Mouse (Mus musculus) layer of hippocampus, adult 8-10 months (tissue): ENCODE results near the gene Sap30bp. TPM values are rescaled to one million over a fixed set of nuclear protein-coding genes. Genes with fewer than 3 reads are reported as not detected.

Experiments
- DNase-seq, 2 experiments: peaks; one replicate each; pipeline ENCODE4 v3.0.0; 2022; ENCODE audit warnings: low spot score in 2 of 2
- total RNA-seq, 4 experiments: library from RNA; stranded (reverse); gene quantifications; 2 replicates each; pipeline ENCODE4 v1.2.4; 2022

The Sap30bp gene
- total RNA-seq, 4 experiments from 2014 or later, result 39.7 to 60.3 (median 44.3) TPM

DNA sequence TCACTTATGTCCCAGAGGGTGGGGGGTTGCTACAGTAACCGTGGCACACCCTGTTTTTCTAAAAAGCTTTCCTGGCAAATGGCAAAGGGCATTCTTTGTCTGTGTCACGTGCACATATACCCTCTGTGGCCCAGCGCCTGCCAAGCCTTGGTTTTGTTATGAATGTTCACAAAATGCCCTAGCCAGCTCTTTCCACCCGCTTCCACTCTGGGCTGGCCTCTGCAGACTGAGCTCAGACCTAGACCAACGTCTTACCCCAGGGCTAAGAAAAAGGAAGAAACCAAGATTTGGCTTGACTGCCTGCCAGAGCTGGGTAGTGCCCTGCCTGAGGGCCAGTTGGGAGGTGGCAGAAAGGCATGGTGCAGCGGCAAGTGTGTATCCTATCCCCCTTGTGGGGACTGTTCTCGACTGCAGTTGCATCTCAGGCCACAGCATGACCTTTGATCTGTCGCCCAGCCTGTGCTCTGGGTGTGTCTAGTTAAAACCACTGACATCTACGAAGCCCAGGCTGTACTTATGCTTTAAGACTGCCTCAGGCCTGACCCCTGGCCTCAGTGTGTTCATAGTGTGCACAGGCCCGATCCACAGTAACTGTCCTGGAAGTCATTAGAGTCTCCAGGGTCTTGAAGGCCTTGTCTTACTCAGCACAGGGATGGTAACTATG, 22.2 kb downstream of the Sap30bp start:
- no peak for DNase-seq

DNA sequence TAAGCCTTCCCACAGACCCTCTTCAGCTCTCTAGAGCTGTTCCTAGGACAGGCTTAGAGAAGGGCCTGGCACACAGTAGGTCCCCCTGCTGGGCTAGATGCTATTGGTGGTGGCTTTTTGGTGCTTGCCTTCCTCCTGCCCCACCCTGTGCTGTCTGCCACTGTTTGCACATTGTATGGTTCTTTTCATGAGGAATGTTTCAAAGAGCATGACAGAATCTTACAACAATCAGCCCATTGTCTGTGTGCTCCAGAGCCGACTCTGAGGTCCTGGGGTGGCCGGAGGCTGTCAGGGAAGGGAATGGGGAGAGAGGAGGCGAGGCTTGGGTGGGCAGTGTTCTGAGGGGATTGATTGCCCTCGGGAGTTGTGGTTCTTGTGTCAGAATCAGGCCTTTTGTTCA, 23.4 kb downstream of the Sap30bp start:
- peak in 1 of 2 experiments; percentile 30 for DNase-seq

DNA sequence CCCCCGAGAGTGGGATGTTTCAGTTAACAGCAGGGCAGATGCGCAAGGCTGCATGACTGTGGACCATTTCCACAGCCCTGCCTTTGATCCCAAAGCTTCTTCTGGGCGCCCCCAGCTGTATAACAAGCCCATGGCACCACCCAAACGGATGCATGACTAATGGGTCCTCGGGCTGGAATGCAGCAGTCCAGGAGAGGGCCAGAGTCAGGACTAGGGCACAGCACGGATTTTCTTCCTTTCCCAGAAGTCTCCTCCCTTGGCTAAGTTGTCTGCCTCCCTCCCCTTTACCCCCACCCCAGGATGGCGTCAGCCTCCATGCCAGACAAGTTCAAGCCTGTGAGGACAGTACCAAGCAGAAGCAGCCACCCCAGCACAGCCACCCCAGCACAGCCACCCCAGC, 24.9 kb downstream of the Sap30bp start:
- no peak for DNase-seq

DNA sequence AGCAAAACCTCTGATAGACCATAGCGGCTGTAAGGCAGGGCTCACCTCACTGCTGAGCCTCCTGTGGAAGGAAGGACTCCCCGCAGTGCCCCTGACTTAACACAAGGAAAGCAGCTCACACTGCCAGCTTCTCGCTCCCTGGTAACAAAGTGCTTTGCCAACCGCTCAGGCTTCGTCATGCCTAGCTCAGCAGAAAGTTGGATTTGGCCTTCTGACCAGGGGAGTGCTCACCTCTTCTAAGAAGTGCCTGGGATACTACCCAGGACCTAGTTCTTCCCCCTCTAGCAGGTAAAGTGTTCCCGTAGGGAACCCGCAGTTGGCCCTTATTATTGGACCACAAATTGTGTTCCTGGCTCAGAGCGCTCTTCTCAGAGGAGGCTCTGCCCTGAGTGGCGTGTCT, 25.9 kb downstream of the Sap30bp start:
- DNase-seq, result no peak

DNA sequence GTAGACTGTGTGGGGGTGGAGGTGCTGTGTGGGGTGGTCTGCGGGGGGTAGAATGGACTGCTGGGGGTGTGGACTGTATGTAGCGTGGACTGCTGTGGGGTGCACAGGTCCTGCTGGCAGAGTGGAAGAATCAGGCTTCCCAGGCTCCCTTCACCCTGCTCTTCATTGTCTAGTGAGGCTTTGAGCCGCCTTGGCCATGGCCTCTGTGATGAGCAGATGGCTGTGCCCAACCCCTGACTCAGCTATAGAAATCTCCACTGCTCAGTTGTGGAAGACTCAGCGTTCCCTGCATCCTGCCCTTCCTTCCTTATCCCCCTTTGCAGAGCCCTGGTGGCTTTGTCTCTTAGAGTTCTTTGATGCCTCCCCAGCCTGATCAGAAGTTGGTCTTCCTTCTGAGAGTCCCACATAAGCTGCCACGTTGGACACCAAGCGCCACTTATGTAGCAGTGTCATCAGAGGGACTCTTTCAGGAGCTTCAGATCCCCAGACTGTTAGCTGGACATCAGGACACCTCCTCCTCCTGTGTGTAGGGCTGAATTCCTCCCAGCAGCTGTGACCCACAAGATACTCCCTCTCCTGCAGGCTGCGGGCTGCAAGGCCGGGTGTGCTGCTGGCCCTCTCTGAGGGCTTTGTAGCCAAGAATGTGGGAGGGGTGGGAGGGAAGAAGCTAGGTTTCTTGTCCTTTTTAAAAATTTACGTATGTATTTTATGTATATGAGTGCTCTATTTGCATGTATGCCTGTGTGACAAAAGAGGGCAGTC, 29.8 kb downstream of the Sap30bp start:
- DNase-seq, result no peak

DNA sequence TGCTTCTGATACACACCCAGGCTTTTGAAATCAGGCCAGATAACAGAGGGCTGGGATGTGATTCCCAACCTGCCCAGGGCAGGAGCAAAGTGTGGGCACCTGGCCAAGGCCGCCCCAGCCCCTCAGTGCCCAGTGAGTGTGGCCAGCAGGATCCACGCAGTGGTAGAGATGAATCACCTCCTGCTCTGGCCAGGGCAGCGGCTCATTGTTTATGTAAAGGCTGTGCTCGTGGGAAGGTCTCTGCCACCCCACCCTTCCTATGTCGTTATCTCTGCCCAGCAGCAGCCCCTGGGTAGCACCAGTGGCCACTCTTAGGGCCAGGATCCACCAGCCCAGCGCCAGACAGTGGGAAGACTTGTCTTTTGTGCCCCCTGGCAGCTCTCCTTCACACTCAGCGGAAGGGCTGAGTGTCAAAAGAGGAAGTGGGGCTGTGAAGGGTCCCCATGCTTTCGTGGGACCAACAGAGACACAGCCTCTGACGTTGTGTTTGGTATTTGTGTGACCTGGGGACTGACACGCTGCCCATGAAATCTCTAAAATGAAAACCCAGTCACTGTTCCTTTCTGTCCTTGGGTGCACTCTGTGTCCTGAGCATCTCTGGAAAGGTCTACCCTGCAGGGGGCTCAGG, 32.0 kb downstream of the Sap30bp start:
- no peak for DNase-seq

DNA sequence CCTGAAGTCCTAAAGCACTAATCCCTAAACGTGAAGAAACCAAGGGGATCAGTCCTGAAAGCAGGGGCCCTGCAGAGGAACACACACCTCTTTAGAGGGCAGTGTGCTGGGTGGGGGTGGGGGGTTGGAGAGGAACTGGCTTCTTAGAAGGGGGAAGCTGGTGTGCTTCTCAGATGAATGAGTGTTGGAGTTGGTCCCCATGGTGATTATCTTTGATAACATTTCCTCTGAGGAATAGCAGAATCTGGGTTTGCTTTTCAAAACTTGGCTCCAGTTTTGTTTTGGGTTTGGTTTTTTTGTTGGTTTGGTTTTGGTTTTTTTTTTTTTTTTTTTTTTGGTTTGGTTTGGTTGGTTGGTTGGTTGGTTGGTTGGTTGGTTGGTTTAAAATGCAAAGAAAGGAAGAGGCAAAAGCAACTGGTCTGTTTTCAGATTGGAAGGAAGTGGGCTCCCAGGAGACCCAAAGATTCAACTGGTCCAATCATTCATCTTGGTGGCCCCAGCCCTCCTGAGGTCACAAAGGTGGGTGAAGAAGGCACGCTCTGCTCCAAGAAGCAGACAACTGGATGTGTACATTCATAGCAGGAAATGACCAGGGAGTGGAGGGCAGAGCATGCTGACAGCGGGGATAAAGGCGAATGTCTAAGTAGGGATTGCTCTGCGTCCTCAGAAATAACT, 35.8 kb downstream of the Sap30bp start:
- DNase-seq, result no peak

DNA sequence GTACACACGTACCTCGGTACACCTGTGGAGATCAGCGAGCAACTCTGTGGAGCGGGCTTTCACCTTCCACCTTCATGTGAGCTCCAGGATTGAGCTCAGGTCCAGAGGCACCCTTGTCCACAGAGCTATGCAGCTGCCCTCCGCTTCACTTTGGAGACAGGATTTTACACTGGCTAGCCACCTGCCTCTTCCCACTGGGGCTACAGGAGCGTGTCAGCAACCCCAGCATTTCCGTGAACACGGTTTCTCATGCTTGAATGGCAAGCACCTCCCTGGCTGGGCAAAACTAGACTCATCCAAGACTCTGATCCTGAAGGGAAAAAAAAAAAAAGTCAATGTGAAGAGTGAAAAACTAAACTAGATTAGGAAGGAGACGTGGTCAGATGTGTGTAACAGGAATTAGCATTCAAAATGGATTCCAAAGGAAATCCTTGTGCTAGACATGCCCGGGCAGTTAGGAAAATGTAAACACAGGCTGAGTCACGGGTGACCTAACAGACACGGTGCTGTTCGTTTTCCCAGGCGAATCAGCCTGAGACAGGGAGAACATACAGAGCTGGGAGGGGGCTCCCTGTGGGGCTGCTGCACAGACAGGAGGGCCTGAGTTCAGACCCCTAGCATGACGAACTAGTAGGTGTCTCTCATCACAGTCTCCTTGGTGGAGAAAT, 37.1 kb downstream of the Sap30bp start:
- no peak for DNase-seq

DNA sequence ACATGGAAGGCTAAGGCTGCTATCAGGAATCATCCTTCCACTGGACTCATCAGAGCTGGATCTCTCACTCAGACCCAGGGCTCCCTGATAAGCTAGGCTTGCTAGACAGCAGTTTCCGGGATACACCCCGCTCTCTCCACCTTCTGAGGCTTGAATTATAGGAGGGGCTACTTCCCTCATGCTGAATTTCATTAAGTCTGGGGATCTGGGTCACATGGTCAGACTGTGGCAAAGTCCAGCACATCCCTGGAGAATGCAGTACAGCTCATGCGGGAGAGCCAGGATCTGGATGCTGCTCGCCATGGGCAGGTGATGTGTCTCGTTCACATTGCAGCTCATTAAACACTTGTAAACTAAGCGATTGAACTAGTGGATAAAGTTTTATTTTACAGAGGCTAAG, 37.9 kb downstream of the Sap30bp start:
- no peak for DNase-seq

DNA sequence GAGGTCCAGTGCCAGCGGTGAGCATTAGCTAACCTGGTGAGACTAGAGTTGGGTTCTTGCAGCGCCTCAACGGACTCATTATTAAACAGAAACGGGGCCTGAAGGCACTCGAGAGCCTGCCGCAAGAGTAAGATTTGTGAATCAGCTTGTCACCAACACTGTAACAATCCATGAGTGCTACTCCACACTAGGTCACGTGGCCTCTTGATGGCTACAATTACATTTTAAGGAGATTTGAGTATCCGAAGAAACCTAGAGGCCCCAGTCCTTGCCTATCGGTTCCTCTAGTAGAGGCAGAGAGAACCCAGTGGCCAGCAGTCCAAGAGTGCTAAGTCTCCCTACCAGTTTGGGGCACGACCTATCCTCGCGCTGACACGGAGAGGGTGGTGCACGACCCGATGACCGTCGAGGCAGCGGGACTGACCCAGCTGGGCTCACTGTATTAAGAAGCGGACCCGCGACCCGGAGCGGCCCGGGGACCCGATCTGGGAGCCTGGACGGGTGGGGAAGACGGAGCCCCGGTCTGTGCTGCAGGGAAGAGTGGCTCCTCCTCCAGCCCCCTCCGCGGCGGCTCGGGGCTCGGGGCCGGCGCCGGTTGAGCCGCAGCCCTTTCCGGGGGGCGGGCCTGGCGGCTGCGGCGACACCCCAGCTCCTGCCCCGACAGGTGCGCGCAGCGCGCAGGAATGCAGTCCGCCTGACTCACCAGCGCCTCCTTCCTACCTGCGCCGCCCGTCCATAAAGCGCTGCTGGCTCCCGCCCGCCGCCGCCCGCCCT, 41.4 kb downstream of the Sap30bp start, which contains the start of gene Itgb4:
Gene Itgb4, plus strand, starts transcription at position 401 of the 774 bp plus-strand sequence.
- DNase-seq, result no peak

DNA sequence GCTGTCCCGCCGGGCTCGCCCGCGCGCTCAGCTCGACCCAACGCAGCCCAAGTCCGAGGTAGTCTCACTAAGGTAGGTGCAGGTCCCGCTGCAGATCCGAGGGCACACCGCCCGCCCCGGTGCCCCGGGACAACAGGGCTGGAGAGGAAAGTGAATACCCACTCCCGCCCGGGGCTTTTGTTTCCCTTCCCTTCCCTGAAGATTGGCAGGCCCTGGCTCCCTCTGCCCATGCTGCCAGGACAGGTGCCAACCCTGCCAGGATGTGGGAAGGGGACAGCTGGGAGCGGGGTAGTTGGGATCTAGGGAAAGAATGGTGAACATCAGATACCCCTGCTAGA, 42.0 kb downstream of the Sap30bp start:
- DNase-seq, result no peak

DNA sequence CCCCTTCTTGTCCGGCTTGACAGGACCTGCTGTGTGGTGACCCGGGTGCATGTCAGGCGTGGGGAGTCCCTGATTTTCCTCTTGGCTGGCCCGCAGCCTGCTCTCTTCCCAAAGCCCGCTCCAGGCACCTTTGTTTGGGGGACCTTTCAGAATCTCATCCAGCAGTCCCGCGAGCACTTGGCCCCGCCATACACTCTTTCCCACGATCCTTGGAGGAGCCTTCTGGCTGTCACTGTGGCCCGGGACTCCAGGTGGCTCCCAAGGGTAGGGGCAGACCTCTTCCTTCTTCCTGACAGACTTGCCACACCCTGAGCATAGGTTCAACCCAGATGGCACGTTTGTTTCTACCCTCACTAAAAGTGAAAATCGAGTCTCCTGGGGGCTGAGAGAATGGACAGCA, 42.5 kb downstream of the Sap30bp start:
- no peak for DNase-seq

DNA sequence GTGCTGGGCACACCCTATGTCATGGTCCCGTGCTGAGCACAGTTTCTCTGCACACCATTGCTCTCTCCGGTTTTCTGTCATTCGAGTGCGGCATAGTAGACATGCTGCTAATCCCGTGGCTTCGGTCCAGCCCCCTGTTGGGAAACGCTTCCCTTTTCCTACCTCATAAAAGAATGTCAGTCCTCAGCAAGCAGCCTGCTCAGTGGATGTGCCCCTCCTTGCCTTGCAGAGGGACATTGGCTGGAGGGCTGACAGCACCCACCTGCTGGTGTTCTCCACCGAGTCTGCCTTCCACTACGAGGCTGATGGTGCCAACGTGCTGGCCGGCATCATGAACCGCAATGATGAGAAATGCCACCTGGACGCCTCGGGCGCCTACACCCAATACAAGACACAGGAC, 49.4 kb downstream of the Sap30bp start:
- DNase-seq, result no peak

DNA sequence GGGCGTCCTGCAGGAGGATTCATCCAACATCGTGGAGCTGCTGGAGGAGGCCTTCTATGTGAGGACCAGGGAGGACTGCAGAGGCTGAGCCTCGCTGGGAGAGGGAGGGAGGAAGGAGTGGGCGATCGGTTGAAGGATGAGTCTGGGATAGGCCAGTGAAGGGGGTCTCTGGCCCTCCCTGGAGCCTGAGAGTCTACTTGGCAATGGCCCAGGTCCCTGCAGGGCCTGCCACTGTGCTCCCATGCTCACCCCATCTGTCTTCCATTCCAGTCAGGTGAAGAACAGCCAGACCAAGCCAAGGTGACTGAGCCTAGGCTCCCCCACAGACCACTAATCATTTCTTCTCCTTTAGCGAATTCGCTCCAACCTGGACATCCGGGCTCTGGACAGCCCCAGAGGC, 50.2 kb downstream of the Sap30bp start:
- no peak for DNase-seq

DNA sequence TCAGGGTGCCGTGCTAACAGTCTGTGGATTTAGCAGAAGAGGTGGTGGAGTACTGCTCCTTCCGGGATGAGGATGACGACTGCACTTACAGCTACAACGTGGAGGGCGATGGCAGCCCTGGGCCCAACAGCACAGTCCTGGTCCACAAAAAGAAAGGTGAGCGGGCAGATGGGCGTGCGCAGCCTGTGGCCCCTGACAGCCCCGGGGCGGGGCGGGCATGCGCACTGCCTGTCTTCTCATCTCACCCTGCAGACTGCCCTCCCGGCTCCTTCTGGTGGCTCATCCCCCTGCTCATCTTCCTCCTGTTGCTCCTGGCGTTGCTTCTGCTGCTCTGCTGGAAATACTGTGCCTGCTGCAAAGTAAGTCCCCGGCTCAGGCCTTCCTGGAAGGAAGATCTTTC, 56.6 kb downstream of the Sap30bp start:
- DNase-seq, result no peak

DNA sequence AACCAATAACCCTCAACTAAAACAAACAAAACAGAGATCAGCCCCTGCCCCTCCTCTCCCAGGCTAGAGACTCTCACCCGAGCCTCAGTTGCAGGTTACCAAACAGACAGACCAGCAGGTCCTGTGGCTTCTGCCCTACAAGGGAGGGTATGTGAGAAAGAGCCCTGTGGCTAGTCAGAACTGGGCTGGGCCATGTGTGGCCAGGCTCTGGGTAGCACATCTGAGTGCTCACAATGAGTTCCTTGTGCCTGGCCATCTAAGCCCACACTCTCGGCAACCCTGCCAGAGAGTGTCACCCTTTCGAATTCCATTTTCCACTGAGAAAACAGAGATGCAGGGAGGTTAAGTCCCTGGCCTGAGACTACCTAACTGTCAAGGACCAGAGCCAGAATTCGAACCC, 59.0 kb downstream of the Sap30bp start:
- peak in 1 of 2 experiments; percentile 34 for DNase-seq

DNA sequence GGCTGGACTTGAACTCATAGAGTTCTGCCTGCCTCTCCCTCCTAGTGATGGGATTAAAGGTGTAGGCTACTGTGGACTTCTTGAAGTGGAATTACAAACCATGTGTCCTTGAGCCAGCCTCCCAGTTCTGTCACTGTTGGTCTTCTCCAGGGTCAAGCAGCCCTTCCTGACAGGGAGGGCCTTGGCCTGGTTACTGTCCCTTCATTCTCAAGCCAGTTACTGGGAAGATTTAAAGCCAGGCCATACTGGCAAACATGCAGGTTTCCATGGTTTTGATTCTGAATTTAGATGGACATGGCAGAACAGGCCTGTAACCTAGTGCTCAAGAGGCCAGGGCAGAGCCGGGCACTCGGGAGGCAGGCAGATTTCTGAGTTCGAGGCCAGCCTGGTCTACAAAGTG, 62.2 kb downstream of the Sap30bp start:
- no peak for DNase-seq

DNA sequence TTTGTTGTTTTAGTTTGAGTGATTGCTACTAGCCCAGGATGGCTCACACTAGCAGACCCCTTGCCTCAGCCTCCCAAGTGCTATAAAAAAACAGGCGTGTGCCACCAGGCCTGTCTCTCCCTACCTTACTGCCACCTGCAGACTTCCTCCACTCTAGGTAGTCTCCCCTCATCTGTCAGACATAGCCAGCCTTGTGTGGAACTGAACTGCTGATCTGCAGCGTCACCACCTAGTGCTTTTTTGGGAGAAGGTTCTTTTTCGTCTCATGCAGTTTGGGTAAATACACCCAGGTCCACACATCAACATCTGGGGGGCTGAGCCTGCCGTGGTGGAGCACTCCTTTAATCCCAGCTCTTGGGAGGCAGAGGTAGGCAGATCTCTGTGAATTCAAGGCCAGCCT, 64.0 kb downstream of the Sap30bp start:
- no peak for DNase-seq

DNA sequence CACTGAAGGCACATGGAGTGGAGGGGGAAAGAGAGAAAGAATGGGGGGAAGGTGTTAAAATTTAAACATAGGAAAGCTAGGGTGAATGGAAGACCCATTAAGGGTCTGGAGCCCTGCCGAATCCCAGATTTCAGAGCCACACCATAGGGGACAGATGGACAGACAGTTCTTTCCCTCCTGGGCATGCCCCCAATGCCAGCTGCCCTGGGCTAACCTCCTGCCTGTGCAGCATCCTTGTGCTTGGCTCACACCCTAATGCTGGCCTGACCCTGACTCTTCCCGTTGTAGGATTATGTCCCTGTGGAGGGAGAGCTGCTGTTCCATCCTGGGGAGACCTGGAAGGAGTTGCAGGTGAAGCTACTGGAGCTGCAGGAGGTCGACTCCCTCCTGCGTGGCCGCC, 64.6 kb downstream of the Sap30bp start:
- no peak for DNase-seq

DNA sequence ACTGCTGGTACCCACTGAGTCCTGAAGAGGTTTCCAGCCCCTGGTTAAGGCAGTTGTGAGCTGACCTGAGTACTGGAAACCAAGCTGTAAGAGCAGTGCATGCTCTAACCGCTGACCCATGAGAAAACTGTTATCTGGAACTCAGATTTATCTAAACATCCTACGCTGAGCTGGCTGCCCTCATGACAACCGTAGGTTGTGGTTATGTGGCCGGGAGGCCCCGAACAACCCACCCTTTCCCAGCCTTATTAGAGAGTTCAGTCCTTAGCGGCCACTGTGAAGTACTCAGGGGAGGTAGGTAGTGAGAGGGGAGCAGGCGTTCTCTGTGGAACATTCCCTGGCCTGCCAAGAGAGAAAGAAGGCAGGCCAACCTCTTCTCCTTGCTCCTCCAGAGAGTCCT, 65.9 kb downstream of the Sap30bp start:
- DNase-seq, result no peak
